Mouse (Mus musculus): Measurements from ENCODE around the gene Krtap9-3. TPM values are rescaled to one million over a fixed set of nuclear protein-coding genes. Genes with fewer than 3 reads are reported as not detected.

The Krtap9-3 gene
- polyA plus RNA-seq, 1 experiment, result not detected

GRCm38 (mm10) chr11:99566530-99566929 is 31.4 kb downstream of the Krtap9-3 start, which contains the start of gene Krtap3-1:
Gene Krtap3-1 (minus strand): TSS chr11:99566630.
- DNase-seq (ENCODE audit: low spot score), result no peak

GRCm38 (mm10) chr11:99562580-99562979 is 35.3 kb downstream of the Krtap9-3 start:
- no peak for DNase-seq (ENCODE audit: low spot score)

GRCm38 (mm10) chr11:99559366-99559765 is 38.5 kb downstream of the Krtap9-3 start, which contains the start of gene Gm11939:
Gene Gm11939 (minus strand): TSS chr11:99559466.
- no peak for DNase-seq (ENCODE audit: low spot score)

GRCm38 (mm10) chr11:99557976-99558745 is 39.7 kb downstream of the Krtap9-3 start:
- no peak for DNase-seq (ENCODE audit: low spot score)

GRCm38 (mm10) chr11:99556753-99557152 is 41.2 kb downstream of the Krtap9-3 start, which contains the start of gene Krtap3-2:
Gene Krtap3-2 (minus strand): TSS chr11:99556853.
- no peak for DNase-seq (ENCODE audit: low spot score)

- no peak for DNase-seq (ENCODE audit: low spot score)
Observed at GRCm38 (mm10) chr11:99556195-99556594, 41.7 kb downstream of the Krtap9-3 start.

- no peak for DNase-seq (ENCODE audit: low spot score)
Observed at GRCm38 (mm10) chr11:99550765-99551164, 47.1 kb downstream of the Krtap9-3 start, which contains the start of gene Krtap3-3. Gene Krtap3-3 (minus strand): TSS chr11:99550865.

GRCm38 (mm10) chr11:99547892-99548291 is 50.0 kb downstream of the Krtap9-3 start:
- DNase-seq (ENCODE audit: low spot score), result no peak

Other genes with a start within 250 kb of the Krtap9-3 start
- gene Krt27, start 247.0 kb downstream of the Krtap9-3 start, polyA plus RNA-seq (2012; rRNA removed), result not detected in 2 replicates
- not detected in 2 replicates for gene Krt28, start 223.2 kb downstream of the Krtap9-3 start, polyA plus RNA-seq (2012; rRNA removed)
- gene Krt10, start 208.7 kb downstream of the Krtap9-3 start, polyA plus RNA-seq (2012; rRNA removed), result 9.1 and 11.0 TPM in 2 replicates
- gene Krt12, start 175.8 kb downstream of the Krtap9-3 start, polyA plus RNA-seq (2012; rRNA removed), result 0.15 and 0.18 TPM in 2 replicates
- gene Krt20, start 160.0 kb downstream of the Krtap9-3 start, polyA plus RNA-seq (2012; rRNA removed), result 48.8 and 63.6 TPM in 2 replicates
- gene Krt23, start 105.0 kb downstream of the Krtap9-3 start, polyA plus RNA-seq (2012; rRNA removed), result 3.4 and 4.2 TPM in 2 replicates
- gene Krt39, start 76.8 kb downstream of the Krtap9-3 start, polyA plus RNA-seq (2012; rRNA removed), result not detected in 2 replicates
- gene Krt40, start 54.9 kb downstream of the Krtap9-3 start, polyA plus RNA-seq (2012; rRNA removed), result not detected in 2 replicates
- not detected in 2 replicates for gene Krtap3-3, start 47.2 kb downstream of the Krtap9-3 start, polyA plus RNA-seq (2012; rRNA removed)
- gene Krtap3-2, start 41.3 kb downstream of the Krtap9-3 start, polyA plus RNA-seq (2012; rRNA removed), result not detected in 2 replicates
- not detected in 2 replicates for gene Gm11939, start 38.6 kb downstream of the Krtap9-3 start, polyA plus RNA-seq (2012; rRNA removed)
- not detected in 2 replicates for gene Krtap3-1, start 31.5 kb downstream of the Krtap9-3 start, polyA plus RNA-seq (2012; rRNA removed)
- 0.22 TPM in 1 of 2 replicates, not detected in the other for gene Krtap1-5, start 17.1 kb downstream of the Krtap9-3 start, polyA plus RNA-seq (2012; rRNA removed)
- not detected in 2 replicates for gene Krtap1-4, start 14.5 kb downstream of the Krtap9-3 start, polyA plus RNA-seq (2012; rRNA removed)
- not detected in 2 replicates for gene Krtap1-3, start 6.8 kb downstream of the Krtap9-3 start, polyA plus RNA-seq (2012; rRNA removed)
- not detected in 2 replicates for gene Gm11938, start 5.2 kb upstream of the Krtap9-3 start, polyA plus RNA-seq (2012; rRNA removed)
- not detected in 2 replicates for gene Gm11937, start 12.1 kb upstream of the Krtap9-3 start, polyA plus RNA-seq (2012; rRNA removed)
- not detected in 2 replicates for gene Krtap2-4, start 16.7 kb upstream of the Krtap9-3 start, polyA plus RNA-seq (2012; rRNA removed)
- gene Gm11562, start 22.3 kb upstream of the Krtap9-3 start, polyA plus RNA-seq (2012; rRNA removed), result 0.18 TPM in 1 of 2 replicates, not detected in the other
- gene Krtap4-1, start 30.1 kb upstream of the Krtap9-3 start, polyA plus RNA-seq (2012; rRNA removed), result not detected in 2 replicates
- not detected in 2 replicates for gene Krtap4-2, start 37.0 kb upstream of the Krtap9-3 start, polyA plus RNA-seq (2012; rRNA removed)
- gene Krtap4-7, start 46.0 kb upstream of the Krtap9-3 start, polyA plus RNA-seq (2012; rRNA removed), result not detected in 2 replicates
- gene Gm11555, start 52.1 kb upstream of the Krtap9-3 start, polyA plus RNA-seq (2012; rRNA removed), result not detected in 2 replicates
- not detected in 2 replicates for gene Gm11563, start 60.9 kb upstream of the Krtap9-3 start, polyA plus RNA-seq (2012; rRNA removed)
- not detected in 2 replicates for gene Krtap4-6, start 67.9 kb upstream of the Krtap9-3 start, polyA plus RNA-seq (2012; rRNA removed)
- gene Gm14190, start 92.6 kb upstream of the Krtap9-3 start, polyA plus RNA-seq (2012; rRNA removed), result not detected in 2 replicates
- not detected in 2 replicates for gene Gm14180, start 136.2 kb upstream of the Krtap9-3 start, polyA plus RNA-seq (2012; rRNA removed)
- gene Gm11595, start 174.8 kb upstream of the Krtap9-3 start, polyA plus RNA-seq (2012; rRNA removed), result not detected in 2 replicates
- gene Krtap4-8, start 182.6 kb upstream of the Krtap9-3 start, polyA plus RNA-seq (2012; rRNA removed), result not detected in 2 replicates
- gene Krtap4-9, start 187.1 kb upstream of the Krtap9-3 start, polyA plus RNA-seq (2012; rRNA removed), result not detected in 2 replicates
- gene Gm11596, start 195.4 kb upstream of the Krtap9-3 start, polyA plus RNA-seq (2012; rRNA removed), result 0.06 TPM in 1 of 2 replicates, not detected in the other
- gene Gm11569, start 200.8 kb upstream of the Krtap9-3 start, polyA plus RNA-seq (2012; rRNA removed), result 0.08 TPM in 1 of 2 replicates, not detected in the other
- gene Gm11554, start 206.3 kb upstream of the Krtap9-3 start, polyA plus RNA-seq (2012; rRNA removed), result not detected in 2 replicates
- 0.18 and 0.24 TPM in 2 replicates for gene Krtap4-13, start 211.8 kb upstream of the Krtap9-3 start, polyA plus RNA-seq (2012; rRNA removed)
- gene Gm11564, start 217.6 kb upstream of the Krtap9-3 start, polyA plus RNA-seq (2012; rRNA removed), result not detected in 2 replicates
- gene 2300003K06Rik, start 240.0 kb upstream of the Krtap9-3 start, polyA plus RNA-seq (2012; rRNA removed), result not detected in 2 replicates